Mouse (Mus musculus) C2C12 (cell line): ENCODE results near the gene Colgalt2.

ENCODE experiments used
- CEBPB ChIP-seq: IDR thresholded peaks from one replicate; pipeline ENCODE4 v1.6.1; 2011; ENCODE audit warnings: low read depth, mild to moderate bottlenecking, control low read depth, moderate library complexity
- CTCF ChIP-seq: IDR thresholded peaks from one replicate; pipeline ENCODE4 v1.5.1; 2011; ENCODE audit not compliant: control insufficient read depth, insufficient read depth, insufficient read length
- FOSL1 ChIP-seq: IDR thresholded peaks from one replicate; pipeline ENCODE4 v1.8.0; 2011; ENCODE audit warnings: mild to moderate bottlenecking, low read length; ENCODE audit not compliant: poor library complexity, insufficient read depth, severe bottlenecking
- MAX ChIP-seq: IDR thresholded peaks from one replicate; pipeline ENCODE4 v1.6.1; 2011; ENCODE audit warnings: mild to moderate bottlenecking, control low read depth
- MYOD1 ChIP-seq: IDR thresholded peaks from one replicate; pipeline ENCODE4 v1.6.1; 2011; ENCODE audit warnings: low read depth; ENCODE audit not compliant: control insufficient read depth, insufficient read length
- MYOG ChIP-seq: IDR thresholded peaks from one replicate; pipeline ENCODE4 v1.6.1; 2011; ENCODE audit not compliant: control insufficient read depth, insufficient read length; ENCODE audit errors: extremely low read depth
- USF1 ChIP-seq: IDR thresholded peaks from one replicate; pipeline ENCODE4 v1.6.1; 2011; ENCODE audit warnings: low read depth, mild to moderate bottlenecking, control low read depth, moderate library complexity

GRCm38 (mm10) chr1:152496831-152497230 lies 97.2 kb downstream of the Colgalt2 start:
- TF ChIP-seq CTCF (no peak), USF1 (no peak), MAX (no peak), MYOD1 (no peak), MYOG (no peak), CEBPB (no peak), FOSL1 (no peak)
